Mouse (Mus musculus): ENCODE data around the gene Gli2.

DNA sequence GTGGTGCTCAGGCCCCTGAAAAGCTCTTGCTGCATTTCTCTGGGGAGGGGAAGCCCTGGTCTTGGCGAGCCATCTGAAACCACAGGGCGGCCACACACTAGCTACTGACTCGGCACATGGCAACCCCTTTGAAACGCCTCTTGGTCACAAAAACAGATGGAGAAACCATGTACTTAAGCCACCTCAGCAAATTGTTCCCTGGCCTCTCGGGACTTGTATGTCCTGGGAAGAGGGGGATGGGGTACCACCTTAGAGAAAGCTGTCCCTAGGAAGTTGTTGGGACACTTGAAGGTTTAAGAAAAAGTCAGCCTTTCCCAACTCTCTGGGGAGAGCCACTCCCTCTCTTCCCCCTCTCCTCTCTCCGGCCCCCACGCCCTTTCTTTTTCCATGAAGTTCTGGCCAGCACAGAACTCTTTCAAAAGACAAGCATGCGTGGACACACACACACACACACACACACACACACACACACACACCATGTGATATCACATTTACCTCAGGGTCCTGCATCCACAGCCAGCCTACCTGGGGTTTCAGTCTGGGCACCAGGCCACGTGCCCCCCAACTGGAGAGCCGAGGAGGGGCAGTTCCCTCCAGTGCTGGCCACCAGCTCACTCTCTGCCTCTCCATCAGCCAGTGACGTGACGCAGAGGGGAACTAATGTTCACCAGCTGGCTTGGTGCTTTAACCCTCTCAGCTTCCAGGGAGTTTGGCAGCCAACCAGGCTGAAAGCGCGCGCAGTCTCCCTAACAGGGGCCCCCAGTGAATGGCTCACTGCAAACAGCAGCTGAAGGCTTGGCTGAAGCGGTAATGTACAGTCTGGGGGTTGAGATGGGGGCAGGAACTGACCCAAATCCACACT, 71.2 kb downstream of the Gli2 start:
- TF ChIP-seq CTCF (IDR thresholded peaks at IDR 0.05; ENCODE audit: low read depth, low read length) (no peak), POLR2A (IDR thresholded peaks at IDR 0.05; ENCODE audit: extremely low read depth, insufficient read depth, low read length) (no peak)

Measured in liver, adult 2 months (tissue).